Mouse (Mus musculus): Measurements from ENCODE around the gene Iqgap2. TPM values are rescaled to one million over a fixed set of nuclear protein-coding genes. Genes with fewer than 3 reads are reported as not detected.
A peak's percentile ranks its signal among the peaks of the same experiment; 100 is the strongest.

Gene Iqgap2
- polyA plus RNA-seq, 1 experiment from 2014 or later = 4.2 TPM

DNA sequence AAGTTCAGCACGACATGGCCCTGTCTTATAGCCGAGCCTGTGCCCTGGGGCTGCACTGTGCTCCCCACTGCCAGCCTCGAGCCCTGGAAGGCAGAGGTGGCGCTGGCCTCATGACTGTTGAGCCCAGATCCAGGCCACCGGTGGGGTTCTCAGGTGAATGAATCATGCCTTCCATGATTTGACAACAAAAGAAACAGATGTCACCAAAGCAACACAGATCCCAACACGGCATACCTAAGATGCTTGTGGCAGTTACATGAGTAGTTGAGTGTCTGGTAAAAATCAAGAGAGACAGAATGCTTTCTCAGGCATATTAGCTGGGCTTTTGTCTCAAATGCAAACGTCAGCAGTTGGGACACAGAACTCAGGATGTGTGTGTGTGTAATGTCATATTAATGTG is 248.0 kb downstream of the Iqgap2 start:
- peaks cover 9% of the 10 kb centered on the region for H3K4me1 ChIP-seq (ENCODE audit: control insufficient read depth, insufficient read depth, low read length)
- H3K4me2 ChIP-seq (ENCODE audit: low read length) = no peak overlapping the region
- H3K36me3 ChIP-seq (ENCODE audit: control insufficient read depth, insufficient read depth, low read length) = no peaks in the 10 kb centered on the region
- DNase-seq (ENCODE audit: low spot score) (no peak), ATAC-seq (no peak)
- H3K27me3 ChIP-seq (replicated peaks; ENCODE audit: control insufficient read depth, insufficient read depth, low read length) = no peaks in the 10 kb centered on the region
- peak overlapping the region; percentile 35; the same call in 1 of the 2 replicates for H3K27ac ChIP-seq (ENCODE audit: low read depth, low read length)
- no peak overlapping the region for H3K4me3 ChIP-seq (ENCODE audit: low read depth, low read length)
- 80% methylated on average over 7 of the region's 7 CpGs for WGBS
- no peaks in the 10 kb centered on the region for H3K9me3 ChIP-seq (replicated peaks; ENCODE audit: control insufficient read depth, low read length)
- H3K9ac ChIP-seq (ENCODE audit: low read length) = no peak overlapping the region

DNA sequence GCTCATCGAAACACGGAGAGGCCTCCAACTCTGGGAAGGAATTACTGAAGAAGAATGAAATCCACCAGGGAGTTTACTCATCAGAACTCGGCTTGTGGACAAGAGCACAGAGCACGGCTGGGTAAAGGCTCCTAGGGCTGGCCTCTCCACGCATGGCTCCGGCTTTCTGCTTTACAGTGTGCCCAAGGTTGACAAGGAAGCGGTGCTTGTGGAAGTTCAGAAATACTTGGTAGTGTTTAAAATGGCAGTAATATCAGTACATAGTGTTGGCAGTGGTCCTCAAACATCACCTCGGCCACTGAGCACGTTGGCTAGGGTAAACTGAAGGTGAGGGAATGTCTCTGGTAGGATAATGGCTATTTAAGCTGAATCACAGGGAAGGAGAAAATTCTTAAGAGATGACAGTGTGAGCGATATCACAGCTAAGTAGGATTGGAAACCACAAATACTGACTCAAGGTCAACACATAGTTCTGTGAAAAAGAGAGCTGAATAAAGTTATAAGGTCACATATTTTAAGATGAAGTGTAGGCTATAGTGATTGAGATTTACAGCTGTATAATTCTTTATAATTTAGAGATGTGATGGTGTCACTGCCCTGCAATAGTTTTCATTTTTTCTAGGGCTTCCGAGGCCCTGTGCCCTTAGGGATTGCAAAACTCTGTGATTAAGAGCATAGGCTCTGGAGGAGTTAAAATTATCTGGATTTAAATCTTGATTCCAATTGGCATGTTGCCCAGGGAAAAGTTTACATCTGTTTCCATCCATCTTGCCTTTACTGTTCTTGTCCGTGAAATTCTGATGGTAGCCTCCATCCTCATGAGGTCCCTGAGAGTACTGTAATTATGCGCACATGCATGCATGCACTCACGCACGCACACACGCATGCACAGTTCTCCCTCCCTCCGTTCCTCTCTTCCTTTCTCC is 250.4 kb downstream of the Iqgap2 start:
- peaks cover 9% of the 10 kb centered on the region for H3K4me1 ChIP-seq (ENCODE audit: control insufficient read depth, insufficient read depth, low read length)
- no peak overlapping the region for H3K4me3 ChIP-seq (ENCODE audit: low read depth, low read length)
- H3K27me3 ChIP-seq (replicated peaks; ENCODE audit: control insufficient read depth, insufficient read depth, low read length) = no peaks in the 10 kb centered on the region
- H3K36me3 ChIP-seq (ENCODE audit: control insufficient read depth, insufficient read depth, low read length) = no peaks in the 10 kb centered on the region
- DNase-seq (ENCODE audit: low spot score) (no peak), ATAC-seq (no peak)
- H3K9ac ChIP-seq (ENCODE audit: low read length) = no peak overlapping the region
- no peak overlapping the region for H3K27ac ChIP-seq (ENCODE audit: low read depth, low read length)
- 93% methylated on average over 17 of the region's 17 CpGs for WGBS
- H3K9me3 ChIP-seq (replicated peaks; ENCODE audit: control insufficient read depth, low read length) = no peaks in the 10 kb centered on the region
- H3K4me2 ChIP-seq (ENCODE audit: low read length) = no peak overlapping the region

DNA sequence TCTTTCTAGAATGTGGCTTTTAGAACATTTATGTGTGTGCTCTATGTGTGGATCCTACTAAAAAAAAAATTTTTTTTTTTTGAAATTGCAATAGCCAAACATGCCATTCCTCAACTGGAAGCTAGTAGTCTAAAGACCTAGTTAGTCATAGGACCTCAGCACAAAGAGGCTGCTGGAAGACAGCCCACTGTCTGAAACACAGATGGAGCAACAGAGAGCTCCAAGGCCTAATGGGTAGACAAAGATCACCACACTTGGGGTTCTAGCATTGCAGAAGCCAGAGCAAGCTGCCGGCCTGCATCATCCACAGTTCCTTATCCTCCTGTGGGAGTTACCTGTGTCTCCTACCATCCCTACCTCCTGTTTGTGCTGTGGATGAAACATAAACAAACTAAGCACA is 251.3 kb downstream of the Iqgap2 start:
- Histone ChIP-seq H3K36me3 (ENCODE audit: control insufficient read depth, insufficient read depth, low read length) (peaks cover under 1% of the 10 kb centered on the region; the same call in 1 of the 2 replicates), H3K4me1 (ENCODE audit: control insufficient read depth, insufficient read depth, low read length) (peaks cover 9% of the 10 kb centered on the region)
- no peak for ATAC-seq

DNA sequence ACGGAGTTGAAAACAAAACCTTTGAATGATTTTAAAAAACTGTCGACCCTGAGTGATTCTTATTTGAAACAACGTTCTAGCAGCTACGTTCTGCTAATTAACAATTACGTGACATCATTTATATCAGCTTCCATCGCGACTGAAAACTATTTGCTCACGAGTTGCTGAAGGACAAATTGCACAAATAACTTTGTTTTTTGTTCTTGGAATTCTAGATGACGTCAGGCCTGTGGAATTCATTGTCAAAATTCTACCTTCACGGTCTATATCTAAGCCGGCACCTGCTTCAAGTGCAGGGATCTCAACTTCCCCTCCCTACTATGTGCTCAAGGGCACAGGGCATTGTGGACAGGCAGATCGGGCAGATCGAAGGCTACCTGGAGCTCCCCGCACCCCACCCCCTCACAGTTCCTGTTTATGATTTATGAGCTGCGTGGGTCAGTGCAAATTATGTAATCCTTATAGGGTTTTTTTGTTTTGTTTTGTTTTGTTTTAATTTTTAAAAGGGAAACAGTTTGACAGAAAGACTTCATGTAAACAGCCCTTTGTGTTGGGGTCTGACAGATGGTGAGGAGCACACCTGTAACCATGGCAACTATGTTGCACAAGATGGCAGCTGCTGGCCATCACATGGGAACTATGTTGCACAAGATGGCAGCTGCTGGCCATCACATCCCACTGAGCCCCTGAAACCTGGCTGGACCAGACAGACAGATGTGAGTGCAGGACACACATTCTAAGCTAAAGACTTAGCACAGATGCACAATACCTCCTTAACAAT is 252.2 kb downstream of the Iqgap2 start:
- Histone ChIP-seq H3K27me3 (replicated peaks; ENCODE audit: control insufficient read depth, insufficient read depth, low read length) (no peaks in the 10 kb centered on the region), H3K9me3 (replicated peaks; ENCODE audit: control insufficient read depth, low read length) (no peaks in the 10 kb centered on the region), H3K27ac (ENCODE audit: low read depth, low read length) (peak overlapping the region; percentile 55; the same call in 1 of the 2 replicates), H3K4me2 (ENCODE audit: low read length) (no peak overlapping the region), H3K36me3 (ENCODE audit: control insufficient read depth, insufficient read depth, low read length) (peaks cover 6% of the 10 kb centered on the region; the same call in 1 of the 2 replicates), H3K4me3 (ENCODE audit: low read depth, low read length) (no peak overlapping the region), H3K9ac (ENCODE audit: low read length) (no peak overlapping the region), H3K4me1 (ENCODE audit: control insufficient read depth, insufficient read depth, low read length) (peaks cover 9% of the 10 kb centered on the region)
- 55% methylated on average over 15 of the region's 15 CpGs for WGBS
- DNase-seq (ENCODE audit: low spot score) (peak; percentile 74), ATAC-seq (peak; percentile 83)

More for the DNA sequence above, 251.3 kb downstream of the Iqgap2 start:
- Histone ChIP-seq H3K27ac (ENCODE audit: low read depth, low read length) (no peak overlapping the region), H3K27me3 (replicated peaks; ENCODE audit: control insufficient read depth, insufficient read depth, low read length) (no peaks in the 10 kb centered on the region), H3K4me3 (ENCODE audit: low read depth, low read length) (no peak overlapping the region), H3K4me2 (ENCODE audit: low read length) (no peak overlapping the region), H3K9ac (ENCODE audit: low read length) (no peak overlapping the region), H3K9me3 (replicated peaks; ENCODE audit: control insufficient read depth, low read length) (no peaks in the 10 kb centered on the region)
- WGBS = 86% methylated on average over 1 of the region's 1 CpGs
- no peak for DNase-seq (ENCODE audit: low spot score)

DNA sequence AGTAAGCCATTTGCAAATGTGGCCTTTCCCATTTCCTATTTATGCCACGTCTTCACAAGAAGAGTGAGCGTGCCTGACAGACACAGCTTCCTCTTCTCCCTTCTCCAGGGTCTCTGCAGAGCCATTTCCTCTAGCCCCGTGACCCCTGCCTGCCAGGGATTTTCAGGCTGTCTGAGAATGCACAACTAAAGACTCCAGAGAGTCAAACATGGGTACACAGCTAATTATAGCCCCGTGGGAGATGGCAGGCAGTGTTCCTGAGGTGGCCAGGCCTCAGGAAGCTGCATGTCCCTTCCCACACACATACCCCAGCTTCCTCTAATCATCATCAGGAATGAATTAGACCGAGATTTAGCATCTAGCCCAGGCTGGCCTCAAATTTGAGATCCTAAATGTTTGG is 252.8 kb downstream of the Iqgap2 start:
- peak overlapping the region; percentile 17; the same call in 1 of the 2 replicates for H3K27ac ChIP-seq (ENCODE audit: low read depth, low read length)
- DNase-seq (ENCODE audit: low spot score) (peak; percentile 14), ATAC-seq (no peak)

DNA sequence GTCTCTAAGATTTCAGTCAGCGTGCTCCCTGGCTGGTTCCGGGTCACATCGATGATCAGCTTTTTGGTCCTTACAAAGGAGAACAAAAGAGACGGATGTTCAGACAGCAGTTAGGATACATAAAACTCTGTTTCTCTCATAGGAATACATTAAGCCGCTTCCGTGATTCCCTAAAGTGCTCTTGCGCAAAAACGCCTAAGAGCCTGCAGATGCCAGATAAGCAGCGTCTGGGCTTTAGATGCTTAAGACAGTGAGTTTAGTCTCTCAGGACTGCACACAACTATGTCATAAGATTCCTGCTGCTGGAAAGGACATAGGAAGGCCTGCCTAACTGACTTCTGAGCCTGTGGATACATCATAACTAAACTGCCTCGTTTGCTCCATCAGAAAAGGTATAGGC is 254.0 kb downstream of the Iqgap2 start:
- WGBS = 85% methylated on average over 10 of the region's 10 CpGs
- ATAC-seq = no peak
- Histone ChIP-seq H3K27me3 (replicated peaks; ENCODE audit: control insufficient read depth, insufficient read depth, low read length) (no peaks in the 10 kb centered on the region), H3K4me1 (ENCODE audit: control insufficient read depth, insufficient read depth, low read length) (peaks cover 9% of the 10 kb centered on the region), H3K36me3 (ENCODE audit: control insufficient read depth, insufficient read depth, low read length) (peaks cover 6% of the 10 kb centered on the region; the same call in 1 of the 2 replicates), H3K9me3 (replicated peaks; ENCODE audit: control insufficient read depth, low read length) (no peaks in the 10 kb centered on the region), H3K9ac (ENCODE audit: low read length) (no peak overlapping the region), H3K27ac (ENCODE audit: low read depth, low read length) (no peak overlapping the region), H3K4me3 (ENCODE audit: low read depth, low read length) (no peak overlapping the region), H3K4me2 (ENCODE audit: low read length) (no peak overlapping the region)
- no peak for DNase-seq (ENCODE audit: low spot score)

More for the DNA sequence above, 252.8 kb downstream of the Iqgap2 start:
- Histone ChIP-seq H3K4me3 (ENCODE audit: low read depth, low read length) (no peak overlapping the region), H3K27me3 (replicated peaks; ENCODE audit: control insufficient read depth, insufficient read depth, low read length) (no peaks in the 10 kb centered on the region), H3K9ac (ENCODE audit: low read length) (no peak overlapping the region), H3K36me3 (ENCODE audit: control insufficient read depth, insufficient read depth, low read length) (peaks cover 6% of the 10 kb centered on the region; the same call in 1 of the 2 replicates), H3K4me1 (ENCODE audit: control insufficient read depth, insufficient read depth, low read length) (peaks cover 9% of the 10 kb centered on the region), H3K9me3 (replicated peaks; ENCODE audit: control insufficient read depth, low read length) (no peaks in the 10 kb centered on the region), H3K4me2 (ENCODE audit: low read length) (no peak overlapping the region)
- WGBS = 56% methylated on average over 5 of the region's 5 CpGs

DNA sequence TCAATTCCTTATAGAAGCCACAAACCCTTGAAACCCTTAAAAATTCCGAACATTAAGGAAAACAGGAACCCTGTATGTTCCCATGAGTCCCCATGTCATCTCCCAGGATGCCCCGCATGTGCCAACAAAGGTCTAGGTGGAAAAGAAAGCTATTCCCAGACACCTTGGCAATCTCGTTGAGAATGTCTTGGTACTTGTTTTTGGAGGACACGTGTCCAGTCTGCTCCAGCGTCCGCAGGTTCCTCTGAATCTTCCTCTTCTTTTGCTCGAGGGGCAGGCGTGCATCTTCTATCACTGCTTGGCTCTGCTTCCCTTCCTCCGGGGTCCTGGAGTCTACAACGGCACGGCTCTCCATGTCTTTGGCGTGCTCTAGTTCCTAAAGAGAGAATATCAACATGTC is 256.4 kb downstream of the Iqgap2 start:
- Histone ChIP-seq H3K9me3 (replicated peaks; ENCODE audit: control insufficient read depth, low read length) (no peaks in the 10 kb centered on the region), H3K4me3 (ENCODE audit: low read depth, low read length) (no peak overlapping the region), H3K9ac (ENCODE audit: low read length) (no peak overlapping the region), H3K4me2 (ENCODE audit: low read length) (no peak overlapping the region), H3K36me3 (ENCODE audit: control insufficient read depth, insufficient read depth, low read length) (peaks cover 8% of the 10 kb centered on the region; the same call in 1 of the 2 replicates), H3K27ac (ENCODE audit: low read depth, low read length) (no peak overlapping the region), H3K4me1 (ENCODE audit: control insufficient read depth, insufficient read depth, low read length) (peaks cover 9% of the 10 kb centered on the region), H3K27me3 (replicated peaks; ENCODE audit: control insufficient read depth, insufficient read depth, low read length) (no peaks in the 10 kb centered on the region)
- ATAC-seq = no peak
- no peak for DNase-seq (ENCODE audit: low spot score)
- 91% methylated on average over 12 of the region's 12 CpGs for WGBS

DNA sequence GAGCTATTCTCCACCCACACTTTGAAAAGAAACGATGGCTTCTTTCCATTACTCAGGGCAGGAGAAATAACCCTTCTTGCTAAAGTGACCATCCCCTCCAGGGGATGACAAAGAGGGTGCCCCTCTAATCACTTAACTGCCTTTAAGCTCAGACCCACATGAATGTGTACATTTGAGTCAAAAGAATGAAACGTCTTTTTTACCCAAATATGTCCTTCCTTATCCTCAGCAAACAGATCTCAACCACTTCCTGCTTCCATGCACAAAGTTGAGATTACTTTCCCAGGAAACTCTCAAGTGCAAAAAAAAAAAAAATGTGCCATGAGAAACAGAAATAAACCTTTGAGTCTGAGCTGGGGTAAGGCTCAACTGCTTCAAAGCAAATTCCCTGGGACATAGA is 257.3 kb downstream of the Iqgap2 start:
- no peak overlapping the region for H3K4me2 ChIP-seq (ENCODE audit: low read length)

More for the DNA sequence above, 257.3 kb downstream of the Iqgap2 start:
- H3K4me1 ChIP-seq (ENCODE audit: control insufficient read depth, insufficient read depth, low read length) = peaks cover 5% of the 10 kb centered on the region
- DNase-seq (ENCODE audit: low spot score) = no peak
- H3K36me3 ChIP-seq (ENCODE audit: control insufficient read depth, insufficient read depth, low read length) = peaks cover 11% of the 10 kb centered on the region
- H3K27me3 ChIP-seq (replicated peaks; ENCODE audit: control insufficient read depth, insufficient read depth, low read length) = no peaks in the 10 kb centered on the region
- H3K27ac ChIP-seq (ENCODE audit: low read depth, low read length) = no peak overlapping the region
- WGBS = 58% methylated on average over 2 of the region's 2 CpGs
- H3K4me3 ChIP-seq (ENCODE audit: low read depth, low read length) = no peak overlapping the region
- ATAC-seq = no peak
- no peak overlapping the region for H3K9ac ChIP-seq (ENCODE audit: low read length)
- H3K9me3 ChIP-seq (replicated peaks; ENCODE audit: control insufficient read depth, low read length) = no peaks in the 10 kb centered on the region

Measured in forebrain, embryonic 14.5 days (tissue).